Mouse (Mus musculus) effector memory CD4-positive, alpha-beta T cell, adult 5 months (primary cell): Measurements from ENCODE around the gene Cnot6l. TPM values are rescaled to one million over a fixed set of nuclear protein-coding genes. Genes with fewer than 3 reads are reported as not detected.

Experiments used
- polyA plus RNA-seq: library from polyadenylated mRNA; unstranded; fragments of 100-300 nt; shearing (Covaris generic); gene quantifications from one replicate; pipeline ENCODE4 v1.2.1, GENCODE M21; 2017

Cnot6l gene
- 166 TPM for polyA plus RNA-seq

DNA sequence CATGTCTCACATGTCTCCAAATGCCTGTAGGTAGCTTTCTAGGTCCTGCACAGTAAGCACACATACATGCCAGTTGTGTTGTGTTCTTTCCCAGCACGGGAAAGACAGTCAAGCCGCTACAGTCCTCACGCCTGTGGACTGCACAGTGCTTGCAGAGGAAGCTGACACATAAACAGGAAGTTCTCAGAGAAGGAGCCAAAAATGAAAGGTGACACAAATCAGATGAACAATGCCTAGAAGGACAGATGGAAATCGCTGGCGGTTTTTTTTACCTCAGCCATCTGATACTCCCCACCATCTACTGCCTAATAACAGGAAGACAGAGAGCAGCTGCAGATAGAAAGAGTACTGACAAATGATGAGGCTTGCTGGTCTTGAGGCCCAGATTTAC lies at the start of gene Cnot6l:
Gene Cnot6l, minus strand, starts transcription at position 151 of the 391 bp plus-strand sequence.

DNA sequence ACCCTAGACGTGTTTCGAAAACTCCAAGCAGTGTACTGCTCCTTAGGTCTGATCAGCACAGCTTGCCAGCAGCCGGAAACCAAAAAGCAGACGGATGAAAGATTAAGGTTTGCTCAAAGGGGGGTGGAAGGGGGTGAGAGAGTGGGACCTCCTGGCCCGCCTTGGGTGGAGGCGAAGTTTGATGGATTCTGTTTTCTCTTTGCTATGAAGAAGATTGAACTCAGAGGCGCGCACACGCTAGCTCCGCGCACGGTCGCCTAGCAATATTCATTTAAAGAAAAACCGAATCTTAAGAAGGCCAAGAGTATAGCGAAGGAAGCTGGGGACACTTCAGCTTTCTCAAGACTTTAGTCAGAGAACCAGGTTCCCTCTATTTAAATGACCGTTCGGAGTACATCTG lies 45.5 kb upstream of the Cnot6l start, which contains the start of gene Mrpl1:
Gene Mrpl1, plus strand, starts transcription at position 35 of the 400 bp plus-strand sequence.

Other genes starting within 250 kb of the Cnot6l start
- gene Cxcl13, start 207.2 kb downstream of the Cnot6l start, polyA plus RNA-seq, result not detected
- 13.6 TPM for gene Mrpl1, start 45.3 kb upstream of the Cnot6l start, polyA plus RNA-seq
- gene Fras1, start 209.8 kb upstream of the Cnot6l start, polyA plus RNA-seq, result 0.07 TPM